Mouse (Mus musculus): ENCODE results near the gene Ap1s3. TPM values are rescaled to one million over a fixed set of nuclear protein-coding genes. Genes with fewer than 3 reads are reported as not detected.

Ap1s3 gene
- polyA plus RNA-seq, 1 experiment from 2014 or later, result 0.35 TPM

DNA sequence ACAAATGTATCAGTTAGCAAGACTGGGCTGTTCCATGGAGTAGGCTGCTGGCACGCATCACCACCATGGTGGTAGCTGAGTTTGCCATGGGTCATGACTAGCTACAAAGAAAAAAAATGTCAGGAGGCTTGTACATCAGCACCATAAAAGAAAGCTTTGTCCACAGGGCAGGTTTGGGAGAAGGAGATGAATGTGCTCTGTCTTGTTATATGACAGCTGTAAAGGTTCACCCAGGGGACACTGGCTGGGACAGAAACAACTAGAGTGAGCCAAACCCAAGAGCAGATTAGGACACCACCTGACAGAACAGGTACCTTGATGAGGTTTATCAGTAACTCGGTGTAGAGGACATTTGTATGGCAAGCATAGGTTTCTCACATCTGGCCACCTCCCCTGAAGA is 32.9 kb upstream of the Ap1s3 start:
- no peak for ATAC-seq
- Histone ChIP-seq H3K9me3 (ENCODE audit: control insufficient read depth, low read length) (no peaks in the 10 kb centered on the region), H3K27ac (ENCODE audit: low read length) (no peak overlapping the region), H3K4me3 (ENCODE audit: low read length) (no peak overlapping the region), H3K9ac (ENCODE audit: low read depth, low read length) (no peak overlapping the region), H3K4me2 (ENCODE audit: low read depth, low read length) (no peak overlapping the region), H3K36me3 (ENCODE audit: control insufficient read depth, insufficient read depth, low read length) (peaks cover 3% of the 10 kb centered on the region; the same call in 1 of the 2 replicates), H3K27me3 (replicated peaks; ENCODE audit: control insufficient read depth, insufficient read depth, low read length) (no peaks in the 10 kb centered on the region), H3K4me1 (ENCODE audit: control insufficient read depth, insufficient read depth, low read length) (no peaks in the 10 kb centered on the region)
- 88% methylated on average over 2 of the region's 2 CpGs for WGBS

DNA sequence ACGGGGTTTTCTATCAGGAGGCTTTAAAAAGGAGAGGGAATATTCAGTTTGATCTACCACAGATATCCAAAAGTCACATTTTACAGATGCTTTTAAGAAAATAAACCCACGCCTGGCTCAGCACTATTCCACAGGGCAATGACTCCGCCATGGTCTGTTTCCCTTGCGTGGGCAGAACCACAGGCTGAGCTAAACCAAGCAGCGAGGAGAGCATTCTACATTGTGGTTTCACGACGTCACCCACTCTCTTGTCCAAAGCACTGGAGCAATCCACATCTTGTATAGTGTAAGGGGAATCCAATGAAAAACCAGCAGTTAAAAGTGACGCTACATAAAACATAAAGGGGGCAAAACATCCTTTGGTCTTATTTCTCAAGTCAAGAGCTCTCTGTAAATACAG is 31.7 kb upstream of the Ap1s3 start:
- no peak for ATAC-seq
- Histone ChIP-seq H3K4me1 (ENCODE audit: control insufficient read depth, insufficient read depth, low read length) (no peaks in the 10 kb centered on the region), H3K36me3 (ENCODE audit: control insufficient read depth, insufficient read depth, low read length) (peaks cover 3% of the 10 kb centered on the region; the same call in 1 of the 2 replicates), H3K4me2 (ENCODE audit: low read depth, low read length) (no peak overlapping the region), H3K27me3 (replicated peaks; ENCODE audit: control insufficient read depth, insufficient read depth, low read length) (no peaks in the 10 kb centered on the region), H3K9ac (ENCODE audit: low read depth, low read length) (no peak overlapping the region), H3K9me3 (ENCODE audit: control insufficient read depth, low read length) (no peaks in the 10 kb centered on the region), H3K4me3 (ENCODE audit: low read length) (no peak overlapping the region), H3K27ac (ENCODE audit: low read length) (no peak overlapping the region)
- 90% methylated on average over 8 of the region's 8 CpGs for WGBS

DNA sequence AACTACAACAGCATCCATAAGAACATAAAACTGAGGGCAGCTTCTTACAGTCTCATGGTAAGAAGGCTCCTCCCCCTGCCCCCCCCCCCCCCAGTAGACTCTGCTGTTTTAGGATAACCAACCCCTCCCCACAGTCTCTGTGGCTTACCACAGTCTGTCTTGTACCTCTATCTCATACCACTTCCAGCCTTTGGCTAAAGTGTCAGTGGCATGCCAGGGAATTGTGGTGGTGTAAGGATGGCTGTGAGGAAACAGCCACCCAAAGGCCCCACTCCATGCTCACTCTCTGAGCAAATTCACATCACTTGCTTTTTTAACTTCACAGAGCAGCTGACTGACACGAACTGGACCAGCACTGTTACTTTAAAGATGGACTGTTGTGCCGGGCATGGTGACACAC is 26.7 kb upstream of the Ap1s3 start:
- Histone ChIP-seq H3K9me3 (ENCODE audit: control insufficient read depth, low read length) (no peaks in the 10 kb centered on the region), H3K4me1 (ENCODE audit: control insufficient read depth, insufficient read depth, low read length) (no peaks in the 10 kb centered on the region), H3K36me3 (ENCODE audit: control insufficient read depth, insufficient read depth, low read length) (no peaks in the 10 kb centered on the region), H3K27me3 (replicated peaks; ENCODE audit: control insufficient read depth, insufficient read depth, low read length) (no peaks in the 10 kb centered on the region), H3K27ac (ENCODE audit: low read length) (no peak overlapping the region), H3K9ac (ENCODE audit: low read depth, low read length) (no peak overlapping the region), H3K4me3 (ENCODE audit: low read length) (no peak overlapping the region), H3K4me2 (ENCODE audit: low read depth, low read length) (no peak overlapping the region)
- no peak for ATAC-seq
- WGBS, result 82% methylated on average over 2 of the region's 2 CpGs

DNA sequence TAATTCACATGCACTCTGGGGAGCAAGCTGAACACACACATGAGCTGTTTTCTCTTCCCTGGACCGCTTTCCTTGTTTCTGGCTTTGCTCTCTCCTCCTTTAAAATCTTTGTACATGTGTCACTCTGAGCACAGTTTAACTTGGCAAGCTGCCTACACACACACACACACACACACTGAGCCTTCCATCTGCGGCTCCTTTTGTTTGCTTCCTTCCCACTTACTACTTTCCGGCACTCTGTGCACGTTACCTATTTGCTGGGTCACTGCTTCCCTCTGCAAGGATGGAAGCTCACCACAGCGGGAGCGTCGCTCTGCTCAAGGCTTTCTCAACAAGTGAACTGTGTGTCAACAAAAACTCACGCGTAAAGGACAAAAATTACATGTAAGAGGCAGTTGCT is 25.6 kb upstream of the Ap1s3 start:
- Histone ChIP-seq H3K27me3 (replicated peaks; ENCODE audit: control insufficient read depth, insufficient read depth, low read length) (no peaks in the 10 kb centered on the region), H3K4me3 (ENCODE audit: low read length) (no peak overlapping the region), H3K9me3 (ENCODE audit: control insufficient read depth, low read length) (no peaks in the 10 kb centered on the region), H3K4me1 (ENCODE audit: control insufficient read depth, insufficient read depth, low read length) (no peaks in the 10 kb centered on the region), H3K27ac (ENCODE audit: low read length) (no peak overlapping the region), H3K9ac (ENCODE audit: low read depth, low read length) (no peak overlapping the region), H3K36me3 (ENCODE audit: control insufficient read depth, insufficient read depth, low read length) (no peaks in the 10 kb centered on the region), H3K4me2 (ENCODE audit: low read depth, low read length) (no peak overlapping the region)
- ATAC-seq, result peak; percentile 63; the same call in 1 of the 2 replicates
- 39% methylated on average over 9 of the region's 9 CpGs for WGBS

DNA sequence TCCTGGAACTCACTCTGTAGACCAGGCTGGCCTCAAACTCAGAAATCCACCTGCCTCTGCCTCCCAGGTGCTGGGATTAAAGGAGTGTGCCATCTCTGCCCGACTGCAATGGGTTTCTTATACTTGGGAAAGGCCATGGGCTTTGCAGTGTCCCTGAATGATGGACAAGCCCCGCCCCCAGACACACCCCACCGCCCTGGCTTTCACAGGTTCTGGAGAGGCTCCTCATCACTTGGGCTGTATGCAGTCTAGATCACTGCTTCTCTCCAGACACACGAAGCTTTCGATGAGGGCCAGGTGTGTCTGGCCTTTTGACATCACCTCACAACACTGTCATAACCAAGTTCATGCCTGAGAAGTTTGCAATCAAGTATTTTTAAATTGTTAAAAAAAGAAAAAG is 25.2 kb upstream of the Ap1s3 start:
- 57% methylated on average over 5 of the region's 5 CpGs for WGBS
- H3K36me3 ChIP-seq (ENCODE audit: control insufficient read depth, insufficient read depth, low read length), result no peaks in the 10 kb centered on the region
- ATAC-seq, result 0 out of 2 replicates have a peak, but pooled peaks have one; percentile 50
- H3K4me3 ChIP-seq (ENCODE audit: low read length), result no peak overlapping the region
- H3K9ac ChIP-seq (ENCODE audit: low read depth, low read length), result no peak overlapping the region
- no peak overlapping the region for H3K4me2 ChIP-seq (ENCODE audit: low read depth, low read length)
- H3K27ac ChIP-seq (ENCODE audit: low read length), result no peak overlapping the region
- H3K27me3 ChIP-seq (replicated peaks; ENCODE audit: control insufficient read depth, insufficient read depth, low read length), result no peaks in the 10 kb centered on the region
- no peaks in the 10 kb centered on the region for H3K9me3 ChIP-seq (ENCODE audit: control insufficient read depth, low read length)
- no peaks in the 10 kb centered on the region for H3K4me1 ChIP-seq (ENCODE audit: control insufficient read depth, insufficient read depth, low read length)

DNA sequence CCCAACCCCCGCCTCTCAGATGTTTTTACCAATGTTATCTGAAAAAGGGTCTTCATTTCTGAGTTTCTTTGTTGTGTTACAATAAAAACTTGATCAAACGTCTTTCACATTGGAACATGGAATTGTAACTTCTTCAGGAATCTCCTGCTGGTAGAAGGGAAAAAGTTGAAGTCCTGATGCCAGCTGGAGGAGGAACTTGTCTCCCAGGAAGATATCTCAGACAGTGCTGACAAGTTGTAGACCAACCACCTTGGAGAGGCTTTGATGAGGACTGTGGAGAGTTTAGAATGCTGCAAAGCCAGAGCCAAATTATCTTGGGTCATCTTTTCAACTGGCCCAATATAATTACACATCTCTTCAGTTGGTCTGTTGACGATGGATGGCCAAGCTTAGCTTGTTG is 20.7 kb upstream of the Ap1s3 start:
- H3K27ac ChIP-seq (ENCODE audit: low read length), result no peak overlapping the region
- no peaks in the 10 kb centered on the region for H3K27me3 ChIP-seq (replicated peaks; ENCODE audit: control insufficient read depth, insufficient read depth, low read length)
- ATAC-seq, result no peak
- 81% methylated on average over 3 of the region's 3 CpGs for WGBS
- H3K9ac ChIP-seq (ENCODE audit: low read depth, low read length), result no peak overlapping the region
- no peak overlapping the region for H3K4me2 ChIP-seq (ENCODE audit: low read depth, low read length)
- H3K36me3 ChIP-seq (ENCODE audit: control insufficient read depth, insufficient read depth, low read length), result no peaks in the 10 kb centered on the region
- H3K4me1 ChIP-seq (ENCODE audit: control insufficient read depth, insufficient read depth, low read length), result no peaks in the 10 kb centered on the region
- no peaks in the 10 kb centered on the region for H3K9me3 ChIP-seq (ENCODE audit: control insufficient read depth, low read length)
- no peak overlapping the region for H3K4me3 ChIP-seq (ENCODE audit: low read length)

DNA sequence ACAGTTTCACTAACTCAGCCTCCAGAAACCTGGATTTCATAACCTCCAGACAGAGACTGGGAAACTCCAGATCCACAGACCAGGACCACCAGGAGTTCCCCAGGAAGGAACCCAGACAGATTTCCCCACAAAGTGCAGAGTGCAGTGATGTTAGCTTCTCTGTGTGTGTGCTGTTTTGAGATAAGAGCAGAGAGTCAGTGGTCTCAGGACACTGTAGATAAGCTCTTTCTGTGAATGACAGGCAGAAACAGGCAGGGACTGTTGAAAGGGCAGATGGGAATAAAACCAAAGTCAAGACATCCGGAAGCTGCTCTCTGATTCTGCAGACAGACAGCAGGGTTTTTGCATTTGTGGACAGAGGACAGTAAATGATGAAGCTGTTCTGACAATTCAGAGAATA is 15.5 kb upstream of the Ap1s3 start:
- Histone ChIP-seq H3K27me3 (replicated peaks; ENCODE audit: control insufficient read depth, insufficient read depth, low read length) (no peaks in the 10 kb centered on the region), H3K9ac (ENCODE audit: low read depth, low read length) (no peak overlapping the region), H3K4me2 (ENCODE audit: low read depth, low read length) (no peak overlapping the region), H3K9me3 (ENCODE audit: control insufficient read depth, low read length) (no peaks in the 10 kb centered on the region), H3K4me1 (ENCODE audit: control insufficient read depth, insufficient read depth, low read length) (no peaks in the 10 kb centered on the region), H3K27ac (ENCODE audit: low read length) (no peak overlapping the region), H3K4me3 (ENCODE audit: low read length) (no peak overlapping the region), H3K36me3 (ENCODE audit: control insufficient read depth, insufficient read depth, low read length) (no peaks in the 10 kb centered on the region)
- WGBS, result 74% methylated on average over 1 of the region's 1 CpGs
- ATAC-seq, result no peak

DNA sequence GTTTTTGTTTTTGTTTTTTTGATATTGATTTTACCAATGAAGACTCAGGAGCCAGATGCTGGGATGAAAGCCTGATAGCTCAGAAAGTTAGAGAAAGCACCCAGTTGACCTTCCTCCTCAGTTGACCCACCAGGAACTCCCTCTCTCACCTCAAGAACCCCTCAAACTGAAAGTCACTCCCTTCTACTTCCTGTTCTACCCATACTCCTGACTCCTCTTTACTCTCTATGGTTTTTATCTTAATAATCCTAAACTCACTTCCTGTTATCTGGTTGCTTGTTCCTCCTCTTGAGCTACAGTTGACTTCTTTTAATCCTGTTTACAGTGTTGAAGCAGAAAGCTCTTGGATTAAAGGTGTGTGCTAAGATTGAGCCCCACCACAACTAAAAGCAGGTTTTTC is 12.3 kb upstream of the Ap1s3 start:
- H3K9me3 ChIP-seq (ENCODE audit: control insufficient read depth, low read length), result no peaks in the 10 kb centered on the region
- no peaks in the 10 kb centered on the region for H3K4me1 ChIP-seq (ENCODE audit: control insufficient read depth, insufficient read depth, low read length)
- no peak for ATAC-seq
- no peak overlapping the region for H3K9ac ChIP-seq (ENCODE audit: low read depth, low read length)
- H3K27me3 ChIP-seq (replicated peaks; ENCODE audit: control insufficient read depth, insufficient read depth, low read length), result no peaks in the 10 kb centered on the region
- no peak overlapping the region for H3K4me2 ChIP-seq (ENCODE audit: low read depth, low read length)
- H3K27ac ChIP-seq (ENCODE audit: low read length), result no peak overlapping the region
- no peak overlapping the region for H3K4me3 ChIP-seq (ENCODE audit: low read length)
- no peaks in the 10 kb centered on the region for H3K36me3 ChIP-seq (ENCODE audit: control insufficient read depth, insufficient read depth, low read length)

DNA sequence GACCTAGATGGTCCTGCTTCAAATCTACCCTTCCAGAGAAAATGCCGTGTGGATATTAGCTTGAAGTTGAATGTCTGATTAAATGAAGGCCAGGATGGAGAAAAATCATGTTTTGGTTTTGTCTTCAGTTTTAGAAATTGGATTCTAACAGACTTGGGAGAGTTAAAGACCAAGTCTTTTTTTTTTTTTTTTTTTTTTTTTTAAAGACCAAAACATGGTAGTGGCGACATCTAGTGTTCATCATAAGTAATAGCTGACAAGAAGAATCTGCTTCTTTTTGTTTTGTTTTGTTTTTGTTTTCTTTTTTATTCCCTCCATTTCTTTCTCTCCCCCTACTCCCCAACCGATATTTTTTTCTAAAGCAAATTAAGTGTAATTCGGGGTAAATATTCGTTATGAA is 11.2 kb upstream of the Ap1s3 start:
- no peak for ATAC-seq
- H3K4me1 ChIP-seq (ENCODE audit: control insufficient read depth, insufficient read depth, low read length), result no peaks in the 10 kb centered on the region
- H3K4me3 ChIP-seq (ENCODE audit: low read length), result no peak overlapping the region
- WGBS, result 16% methylated on average over 5 of the region's 5 CpGs
- no peaks in the 10 kb centered on the region for H3K36me3 ChIP-seq (ENCODE audit: control insufficient read depth, insufficient read depth, low read length)
- no peaks in the 10 kb centered on the region for H3K9me3 ChIP-seq (ENCODE audit: control insufficient read depth, low read length)
- H3K9ac ChIP-seq (ENCODE audit: low read depth, low read length), result no peak overlapping the region
- H3K4me2 ChIP-seq (ENCODE audit: low read depth, low read length), result no peak overlapping the region
- no peak overlapping the region for H3K27ac ChIP-seq (ENCODE audit: low read length)
- no peaks in the 10 kb centered on the region for H3K27me3 ChIP-seq (replicated peaks; ENCODE audit: control insufficient read depth, insufficient read depth, low read length)

DNA sequence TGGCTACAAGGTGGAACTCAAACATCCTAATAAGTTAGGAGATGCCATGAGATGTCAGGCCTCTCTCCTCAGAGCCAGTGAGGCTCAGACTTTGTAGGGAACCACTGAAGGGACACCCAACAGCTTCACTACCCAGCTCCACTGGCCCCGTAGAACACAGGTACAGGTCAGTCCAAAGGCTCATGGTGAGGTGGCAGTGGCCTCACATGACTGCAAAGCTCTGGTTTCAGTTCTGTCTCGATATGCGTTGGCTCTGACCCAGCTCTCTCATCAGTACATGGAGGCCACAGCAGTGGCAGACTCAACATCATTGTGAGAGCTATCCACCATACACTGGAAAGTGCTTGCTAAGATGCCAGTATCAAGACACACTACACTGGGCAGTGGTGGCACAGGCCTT is 9.0 kb upstream of the Ap1s3 start:
- ATAC-seq, result no peak
- WGBS, result 89% methylated on average over 3 of the region's 3 CpGs

More for the DNA sequence above, 9.0 kb upstream of the Ap1s3 start:
- no peak overlapping the region for H3K27ac ChIP-seq (ENCODE audit: low read length)
- H3K27me3 ChIP-seq (replicated peaks; ENCODE audit: control insufficient read depth, insufficient read depth, low read length), result no peaks in the 10 kb centered on the region
- no peak overlapping the region for H3K4me2 ChIP-seq (ENCODE audit: low read depth, low read length)
- no peaks in the 10 kb centered on the region for H3K9me3 ChIP-seq (ENCODE audit: control insufficient read depth, low read length)
- no peak overlapping the region for H3K9ac ChIP-seq (ENCODE audit: low read depth, low read length)
- no peaks in the 10 kb centered on the region for H3K36me3 ChIP-seq (ENCODE audit: control insufficient read depth, insufficient read depth, low read length)
- no peaks in the 10 kb centered on the region for H3K4me1 ChIP-seq (ENCODE audit: control insufficient read depth, insufficient read depth, low read length)
- no peak overlapping the region for H3K4me3 ChIP-seq (ENCODE audit: low read length)

Measured in intestine, embryonic 16.5 days (tissue).